Mouse (Mus musculus): Measurements from ENCODE around the gene Iqcc. TPM values are rescaled to one million over a fixed set of nuclear protein-coding genes. Genes with fewer than 3 reads are reported as not detected.

The Iqcc gene
- polyA plus RNA-seq, 1 experiment, result 20.1 TPM

- TF ChIP-seq TCF3 (IDR thresholded peaks at IDR 0.05; ENCODE audit: insufficient read length, low read depth), result no peak
- no peak overlapping the region for H3ac ChIP-seq (ENCODE audit: control insufficient read depth, insufficient read length)
- no peaks in the 10 kb centered on the region for H3K79me2 ChIP-seq (ENCODE audit: control insufficient read depth, insufficient read depth)
- no peak overlapping the region for H3K4me2 ChIP-seq (ENCODE audit: low read depth)
- no peaks in the 10 kb centered on the region for H3K27me3 ChIP-seq (ENCODE audit: control insufficient read depth, insufficient read depth, insufficient read length)
- no peaks in the 10 kb centered on the region for H3K36me3 ChIP-seq (ENCODE audit: control insufficient read depth, insufficient read depth)
- no peak overlapping the region for H3K4me3 ChIP-seq
Measured at GRCm38 (mm10) chr4:129584884-129585608, 33.9 kb downstream of the Iqcc start.

GRCm38 (mm10) chr4:129584370-129584769 is 34.5 kb downstream of the Iqcc start:
- Histone ChIP-seq H3K4me3 (no peak overlapping the region), H3K79me2 (ENCODE audit: control insufficient read depth, insufficient read depth) (no peaks in the 10 kb centered on the region)
- TF ChIP-seq REST (IDR thresholded peaks at IDR 0.05; ENCODE audit: insufficient read depth, insufficient read length) (no peak), E2F4 (IDR thresholded peaks at IDR 0.05; ENCODE audit: insufficient read depth) (no peak), MYOG (IDR thresholded peaks at IDR 0.05; ENCODE audit: control insufficient read depth in 1 of 3, insufficient read depth in 1 of 3, insufficient read length in 2 of 3, low read depth in 2 of 3) (no peak), MYOD1 (IDR thresholded peaks at IDR 0.05; ENCODE audit: control insufficient read depth in 1 of 3, insufficient read length in 2 of 3, low read depth in 2 of 3) (no peak), SRF (IDR thresholded peaks at IDR 0.05; ENCODE audit: control insufficient read depth, insufficient read length, low read depth) (no peak), TCF3 (IDR thresholded peaks at IDR 0.05; ENCODE audit: insufficient read length, low read depth) (no peak), MAX (IDR thresholded peaks at IDR 0.05; ENCODE audit: low read depth) (no peak), USF1 (IDR thresholded peaks at IDR 0.05; ENCODE audit: low read depth) (no peak), CEBPB (IDR thresholded peaks at IDR 0.05; ENCODE audit: insufficient read depth, poor library complexity, severe bottlenecking) (no peak), POLR2A (IDR thresholded peaks at IDR 0.05; ENCODE audit: insufficient read length, low read depth) (no peak), TCF12 (IDR thresholded peaks at IDR 0.05; ENCODE audit: insufficient read depth, poor library complexity, severe bottlenecking) (no peak), POLR2AphosphoS2 (IDR thresholded peaks at IDR 0.05; ENCODE audit: insufficient read length, low read depth) (no peak)

GRCm38 (mm10) chr4:129582251-129582650 is 36.6 kb downstream of the Iqcc start:
- Histone ChIP-seq H3K4me2 (ENCODE audit: low read depth) (no peak overlapping the region), H3K36me3 (ENCODE audit: control insufficient read depth, insufficient read depth) (no peaks in the 10 kb centered on the region), H3K79me2 (ENCODE audit: control insufficient read depth, insufficient read depth) (no peaks in the 10 kb centered on the region), H3K4me3 (no peak overlapping the region), H3K27me3 (ENCODE audit: control insufficient read depth, insufficient read depth, insufficient read length) (no peaks in the 10 kb centered on the region), H3ac (ENCODE audit: control insufficient read depth, insufficient read length) (no peak overlapping the region)
- TF ChIP-seq SRF (IDR thresholded peaks at IDR 0.05; ENCODE audit: control insufficient read depth, insufficient read length, low read depth), result no peak
- TF ChIP-seq MYOG (IDR thresholded peaks at IDR 0.05; ENCODE audit: control insufficient read depth in 1 of 3, insufficient read depth in 1 of 3, insufficient read length in 2 of 3, low read depth in 2 of 3), result no peak
- no peak for TF ChIP-seq USF1 (IDR thresholded peaks at IDR 0.05; ENCODE audit: low read depth)
- no peak for TF ChIP-seq MAX (IDR thresholded peaks at IDR 0.05; ENCODE audit: low read depth)
- no peak for TF ChIP-seq TCF3 (IDR thresholded peaks at IDR 0.05; ENCODE audit: insufficient read length, low read depth)
- no peak for TF ChIP-seq REST (IDR thresholded peaks at IDR 0.05; ENCODE audit: insufficient read depth, insufficient read length)
- TF ChIP-seq TCF12 (IDR thresholded peaks at IDR 0.05; ENCODE audit: insufficient read depth, poor library complexity, severe bottlenecking), result no peak
- no peak for TF ChIP-seq POLR2AphosphoS2 (IDR thresholded peaks at IDR 0.05; ENCODE audit: insufficient read length, low read depth)
- no peak for TF ChIP-seq CEBPB (IDR thresholded peaks at IDR 0.05; ENCODE audit: insufficient read depth, poor library complexity, severe bottlenecking)
- TF ChIP-seq MYOD1 (IDR thresholded peaks at IDR 0.05; ENCODE audit: control insufficient read depth in 1 of 3, insufficient read length in 2 of 3, low read depth in 2 of 3), result no peak

More at GRCm38 (mm10) chr4:129584370-129584769, 34.5 kb downstream of the Iqcc start:
- Histone ChIP-seq H3ac (ENCODE audit: control insufficient read depth, insufficient read length) (no peak overlapping the region), H3K36me3 (ENCODE audit: control insufficient read depth, insufficient read depth) (no peaks in the 10 kb centered on the region), H3K4me2 (ENCODE audit: low read depth) (no peak overlapping the region), H3K27me3 (ENCODE audit: control insufficient read depth, insufficient read depth, insufficient read length) (no peaks in the 10 kb centered on the region)

GRCm38 (mm10) chr4:129580347-129580746 is 38.6 kb downstream of the Iqcc start:
- no peaks in the 10 kb centered on the region for H3K79me2 ChIP-seq (ENCODE audit: control insufficient read depth, insufficient read depth)
- no peak overlapping the region for H3K4me3 ChIP-seq
- TF ChIP-seq E2F4 (IDR thresholded peaks at IDR 0.05; ENCODE audit: insufficient read depth), result no peak
- TF ChIP-seq REST (IDR thresholded peaks at IDR 0.05; ENCODE audit: insufficient read depth, insufficient read length), result no peak
- no peak for TF ChIP-seq USF1 (IDR thresholded peaks at IDR 0.05; ENCODE audit: low read depth)
- no peak for TF ChIP-seq POLR2A (IDR thresholded peaks at IDR 0.05; ENCODE audit: insufficient read length, low read depth)
- no peak for TF ChIP-seq SRF (IDR thresholded peaks at IDR 0.05; ENCODE audit: control insufficient read depth, insufficient read length, low read depth)
- no peak for TF ChIP-seq MYOD1 (IDR thresholded peaks at IDR 0.05; ENCODE audit: control insufficient read depth in 1 of 3, insufficient read length in 2 of 3, low read depth in 2 of 3)
- no peak for TF ChIP-seq MAX (IDR thresholded peaks at IDR 0.05; ENCODE audit: low read depth)
- TF ChIP-seq MYOG (IDR thresholded peaks at IDR 0.05; ENCODE audit: control insufficient read depth in 1 of 3, insufficient read depth in 1 of 3, insufficient read length in 2 of 3, low read depth in 2 of 3), result no peak
- H3K27me3 ChIP-seq (ENCODE audit: control insufficient read depth, insufficient read depth, insufficient read length), result no peaks in the 10 kb centered on the region
- H3ac ChIP-seq (ENCODE audit: control insufficient read depth, insufficient read length), result no peak overlapping the region
- H3K4me2 ChIP-seq (ENCODE audit: low read depth), result no peak overlapping the region
- H3K36me3 ChIP-seq (ENCODE audit: control insufficient read depth, insufficient read depth), result no peaks in the 10 kb centered on the region

- TF ChIP-seq SRF (IDR thresholded peaks at IDR 0.05; ENCODE audit: control insufficient read depth, insufficient read length, low read depth), result no peak
- TF ChIP-seq E2F4 (IDR thresholded peaks at IDR 0.05; ENCODE audit: insufficient read depth), result no peak
- TF ChIP-seq POLR2AphosphoS2 (IDR thresholded peaks at IDR 0.05; ENCODE audit: insufficient read length, low read depth), result no peak
- TF ChIP-seq MAX (IDR thresholded peaks at IDR 0.05; ENCODE audit: low read depth), result no peak
- TF ChIP-seq MYOD1 (IDR thresholded peaks at IDR 0.05; ENCODE audit: control insufficient read depth in 1 of 3, insufficient read length in 2 of 3, low read depth in 2 of 3), result no peak
- TF ChIP-seq TCF12 (IDR thresholded peaks at IDR 0.05; ENCODE audit: insufficient read depth, poor library complexity, severe bottlenecking), result no peak
- TF ChIP-seq USF1 (IDR thresholded peaks at IDR 0.05; ENCODE audit: low read depth), result no peak
- no peak for TF ChIP-seq CEBPB (IDR thresholded peaks at IDR 0.05; ENCODE audit: insufficient read depth, poor library complexity, severe bottlenecking)
- no peak for TF ChIP-seq POLR2A (IDR thresholded peaks at IDR 0.05; ENCODE audit: insufficient read length, low read depth)
- H3K36me3 ChIP-seq (ENCODE audit: control insufficient read depth, insufficient read depth), result no peaks in the 10 kb centered on the region
- H3K79me2 ChIP-seq (ENCODE audit: control insufficient read depth, insufficient read depth), result no peaks in the 10 kb centered on the region
- H3ac ChIP-seq (ENCODE audit: control insufficient read depth, insufficient read length), result no peak within 1 kb of the TSS
- H3K27me3 ChIP-seq (ENCODE audit: control insufficient read depth, insufficient read depth, insufficient read length), result no peaks in the 10 kb centered on the region
- no peak within 1 kb of the TSS for H3K4me2 ChIP-seq (ENCODE audit: low read depth)
- no peak within 1 kb of the TSS for H3K4me3 ChIP-seq
Measured at GRCm38 (mm10) chr4:129578466-129578865, 40.4 kb downstream of the Iqcc start, which contains the start of gene Fam167b. Gene Fam167b, minus strand, starts transcription at chr4:129578549.
